Mouse (Mus musculus): ENCODE data around the gene Naaladl2. TPM values are rescaled to one million over a fixed set of nuclear protein-coding genes. Genes with fewer than 3 reads are reported as not detected.

Naaladl2 gene
- polyA plus RNA-seq, 1 experiment from 2014 or later: 3.9 TPM

DNA sequence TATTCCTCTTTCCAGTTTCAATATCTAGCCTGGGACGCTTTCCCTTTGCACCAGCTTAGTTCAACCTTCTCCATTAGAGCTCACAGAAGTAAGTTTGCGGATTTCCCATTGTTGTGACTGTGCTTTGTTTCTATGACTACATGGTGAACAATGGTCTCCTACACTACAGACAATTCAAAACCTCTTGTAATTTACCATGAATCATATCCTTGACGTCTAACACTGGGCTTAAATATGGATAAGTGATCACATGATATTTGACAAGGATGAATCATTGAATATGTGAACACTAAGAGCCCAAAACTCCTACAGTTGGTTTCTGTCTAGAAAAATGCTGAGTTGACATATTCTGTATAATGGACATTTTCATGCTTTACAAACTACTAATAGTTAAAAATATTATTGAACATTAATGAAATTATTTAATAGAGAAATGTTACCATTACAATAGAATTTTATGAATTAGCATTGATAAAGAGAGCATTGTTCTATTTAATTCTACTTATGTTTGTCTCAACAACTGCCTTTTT, 539.2 kb downstream of the Naaladl2 start:
- Histone ChIP-seq H3K36me3 (ENCODE audit: insufficient read depth, low read length) (no peaks in the 10 kb centered on the region), H3K4me2 (ENCODE audit: low read length) (no peak overlapping the region), H3K27ac (no peak overlapping the region), H3K9ac (ENCODE audit: low read depth, low read length) (no peak overlapping the region), H3K27me3 (ENCODE audit: insufficient read depth, low read length) (no peaks in the 10 kb centered on the region), H3K4me1 (replicated peaks; ENCODE audit: insufficient read depth, low read length) (no peaks in the 10 kb centered on the region), H3K4me3 (replicated peaks; ENCODE audit: low read depth, low read length) (no peak overlapping the region), H3K9me3 (replicated peaks; ENCODE audit: low read length) (no peaks in the 10 kb centered on the region)
- ATAC-seq (replicated peaks; ENCODE audit: low FRiP score, low read depth) (no peak), DNase-seq (ENCODE audit: low spot score) (no peak)
- no peak for TF ChIP-seq CTCF (IDR thresholded peaks at IDR 0.05; ENCODE audit: low read depth)
- WGBS: 91% methylated on average over 3 of the region's 3 CpGs

DNA sequence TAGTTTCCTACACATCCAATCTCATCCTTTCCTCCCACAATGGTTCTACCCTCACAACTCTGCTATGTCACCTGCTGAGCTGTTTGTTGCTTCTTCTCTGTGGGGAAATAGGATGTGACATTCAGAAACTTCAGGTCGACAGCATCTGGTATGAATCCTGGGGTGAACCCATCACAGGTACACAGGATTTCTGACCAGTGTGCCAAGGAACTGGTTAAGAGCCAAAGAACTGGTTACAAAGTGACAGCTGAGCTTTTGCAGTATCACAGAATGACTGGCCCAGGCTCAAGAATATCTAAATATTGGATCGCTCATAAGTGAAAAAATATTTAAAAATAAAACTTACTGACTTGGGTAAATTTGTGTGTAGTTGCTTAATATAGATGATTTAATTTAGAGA, 548.6 kb downstream of the Naaladl2 start:
- DNase-seq (ENCODE audit: low spot score) (no peak), ATAC-seq (replicated peaks; ENCODE audit: low FRiP score, low read depth) (no peak)
- H3K9ac ChIP-seq (ENCODE audit: low read depth, low read length): no peak overlapping the region
- H3K4me3 ChIP-seq (replicated peaks; ENCODE audit: low read depth, low read length): no peak overlapping the region
- H3K9me3 ChIP-seq (replicated peaks; ENCODE audit: low read length): no peaks in the 10 kb centered on the region
- H3K27me3 ChIP-seq (ENCODE audit: insufficient read depth, low read length): no peaks in the 10 kb centered on the region
- WGBS: 79% methylated on average over 2 of the region's 2 CpGs
- no peak for TF ChIP-seq CTCF (IDR thresholded peaks at IDR 0.05; ENCODE audit: low read depth)
- no peaks in the 10 kb centered on the region for H3K36me3 ChIP-seq (ENCODE audit: insufficient read depth, low read length)
- no peaks in the 10 kb centered on the region for H3K4me1 ChIP-seq (replicated peaks; ENCODE audit: insufficient read depth, low read length)
- H3K27ac ChIP-seq: no peak overlapping the region
- no peak overlapping the region for H3K4me2 ChIP-seq (ENCODE audit: low read length)

DNA sequence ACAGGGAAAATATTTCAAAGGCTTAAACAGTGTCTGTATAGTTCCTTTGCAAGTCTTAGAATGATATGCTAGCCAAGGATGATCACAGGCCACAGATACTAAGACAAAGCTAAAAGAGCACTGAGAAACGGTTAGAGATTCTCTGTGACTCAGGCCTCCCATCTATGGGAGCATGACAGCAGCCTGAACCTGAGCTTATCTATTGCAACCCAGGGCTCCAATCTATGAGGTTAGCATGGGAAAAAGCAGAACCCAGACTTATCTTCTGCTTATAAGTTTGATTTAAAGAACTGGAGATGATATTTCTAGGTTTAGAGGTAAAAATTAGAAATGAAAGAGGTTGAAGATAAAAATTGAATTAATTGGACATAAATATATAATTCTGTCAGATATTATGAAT, 587.4 kb downstream of the Naaladl2 start:
- Histone ChIP-seq H3K4me2 (ENCODE audit: low read length) (no peak overlapping the region), H3K36me3 (ENCODE audit: insufficient read depth, low read length) (no peaks in the 10 kb centered on the region), H3K9me3 (replicated peaks; ENCODE audit: low read length) (no peaks in the 10 kb centered on the region), H3K9ac (ENCODE audit: low read depth, low read length) (no peak overlapping the region), H3K4me1 (replicated peaks; ENCODE audit: insufficient read depth, low read length) (no peaks in the 10 kb centered on the region), H3K27ac (no peak overlapping the region), H3K27me3 (ENCODE audit: insufficient read depth, low read length) (no peaks in the 10 kb centered on the region), H3K4me3 (replicated peaks; ENCODE audit: low read depth, low read length) (no peak overlapping the region)
- no peak for DNase-seq (ENCODE audit: low spot score)
- ATAC-seq (replicated peaks; ENCODE audit: low FRiP score, low read depth): no peak
- WGBS: 89% methylated on average over 1 of the region's 1 CpGs
- TF ChIP-seq CTCF (IDR thresholded peaks at IDR 0.05; ENCODE audit: low read depth): no peak

DNA sequence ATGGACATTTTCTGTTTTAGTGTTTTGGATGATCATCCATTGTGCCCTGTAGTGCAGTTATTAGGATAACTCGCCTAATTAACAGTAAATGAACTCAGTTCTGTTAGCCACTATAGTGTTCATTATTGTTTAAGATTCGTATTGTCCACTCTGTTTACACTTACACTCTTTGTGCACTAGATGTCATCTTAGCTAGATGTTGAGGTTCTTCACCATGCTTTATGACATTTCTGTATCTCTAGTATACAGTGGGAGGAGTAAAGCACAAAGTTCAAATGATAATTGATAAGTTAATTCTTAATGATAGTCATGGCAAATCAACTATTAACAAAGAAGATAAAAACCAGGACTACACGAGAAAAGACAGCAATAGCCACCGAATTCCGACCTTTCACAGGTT, 590.4 kb downstream of the Naaladl2 start:
- WGBS: 82% methylated on average over 5 of the region's 5 CpGs
- Histone ChIP-seq H3K4me3 (replicated peaks; ENCODE audit: low read depth, low read length) (no peak overlapping the region), H3K27ac (no peak overlapping the region), H3K4me2 (ENCODE audit: low read length) (no peak overlapping the region), H3K36me3 (ENCODE audit: insufficient read depth, low read length) (no peaks in the 10 kb centered on the region), H3K9ac (ENCODE audit: low read depth, low read length) (no peak overlapping the region), H3K27me3 (ENCODE audit: insufficient read depth, low read length) (no peaks in the 10 kb centered on the region), H3K9me3 (replicated peaks; ENCODE audit: low read length) (no peaks in the 10 kb centered on the region), H3K4me1 (replicated peaks; ENCODE audit: insufficient read depth, low read length) (no peaks in the 10 kb centered on the region)
- ATAC-seq (replicated peaks; ENCODE audit: low FRiP score, low read depth): no peak
- no peak for TF ChIP-seq CTCF (IDR thresholded peaks at IDR 0.05; ENCODE audit: low read depth)
- DNase-seq (ENCODE audit: low spot score): no peak

DNA sequence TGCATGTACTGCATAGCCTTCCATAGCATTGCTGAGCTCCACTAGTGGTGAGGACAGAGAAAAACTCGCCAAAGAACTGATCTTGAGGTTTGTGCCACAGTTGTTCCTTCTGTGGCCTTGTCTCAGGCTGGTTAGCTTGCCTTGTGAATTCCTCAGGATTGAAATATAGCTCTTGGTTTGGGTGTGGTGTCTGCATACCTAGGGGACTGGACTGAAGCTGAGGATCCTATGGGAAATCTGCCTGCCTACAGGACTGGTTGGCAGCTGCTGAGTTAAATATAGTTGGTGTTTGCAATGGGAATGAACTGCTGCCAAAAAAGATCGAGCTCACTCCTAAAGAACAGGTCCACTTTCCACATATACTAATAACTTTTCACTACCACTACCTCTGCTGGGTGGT, 591.4 kb downstream of the Naaladl2 start:
- H3K4me2 ChIP-seq (ENCODE audit: low read length): no peak overlapping the region
- no peak overlapping the region for H3K4me3 ChIP-seq (replicated peaks; ENCODE audit: low read depth, low read length)
- 68% methylated on average over 2 of the region's 2 CpGs for WGBS
- no peak for TF ChIP-seq CTCF (IDR thresholded peaks at IDR 0.05; ENCODE audit: low read depth)
- H3K27me3 ChIP-seq (ENCODE audit: insufficient read depth, low read length): no peaks in the 10 kb centered on the region
- no peak overlapping the region for H3K9ac ChIP-seq (ENCODE audit: low read depth, low read length)
- H3K4me1 ChIP-seq (replicated peaks; ENCODE audit: insufficient read depth, low read length): no peaks in the 10 kb centered on the region
- ATAC-seq (replicated peaks; ENCODE audit: low FRiP score, low read depth): no peak
- DNase-seq (ENCODE audit: low spot score): no peak
- H3K36me3 ChIP-seq (ENCODE audit: insufficient read depth, low read length): no peaks in the 10 kb centered on the region
- H3K9me3 ChIP-seq (replicated peaks; ENCODE audit: low read length): no peaks in the 10 kb centered on the region
- no peak overlapping the region for H3K27ac ChIP-seq

DNA sequence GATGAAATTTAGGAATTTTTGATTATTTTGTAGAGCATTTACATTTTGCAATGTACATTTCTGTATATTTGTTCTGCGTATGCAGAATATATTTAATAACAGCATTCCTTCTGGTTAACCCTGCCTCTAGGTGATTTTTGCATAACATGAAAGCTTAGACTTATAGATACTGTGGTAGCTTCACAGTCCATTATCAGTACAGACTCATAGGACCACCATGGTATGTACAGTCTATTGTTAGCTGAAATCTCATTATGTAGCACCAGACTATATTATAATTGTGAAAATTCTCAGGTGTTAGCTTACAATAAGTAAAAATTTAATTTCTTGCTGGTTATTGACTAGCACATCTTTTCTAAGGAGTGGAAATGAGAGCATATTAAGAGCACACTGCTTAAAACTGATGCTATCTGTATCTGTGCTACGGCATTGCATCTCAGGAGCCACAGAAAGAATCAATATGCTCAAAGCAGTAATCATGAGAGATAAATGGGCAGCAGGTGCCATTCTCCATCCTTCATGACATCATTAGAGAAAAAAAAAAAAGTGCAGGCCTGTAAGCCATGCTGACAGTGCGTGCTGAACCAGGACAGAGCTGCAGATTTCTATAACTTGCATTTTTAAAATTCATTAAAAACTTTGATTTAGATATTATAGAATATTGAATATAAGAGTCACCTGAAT, 610.1 kb downstream of the Naaladl2 start:
- Histone ChIP-seq H3K9me3 (replicated peaks; ENCODE audit: low read length) (no peaks in the 10 kb centered on the region), H3K27me3 (ENCODE audit: insufficient read depth, low read length) (no peaks in the 10 kb centered on the region), H3K27ac (no peak overlapping the region), H3K9ac (ENCODE audit: low read depth, low read length) (no peak overlapping the region), H3K4me2 (ENCODE audit: low read length) (no peak overlapping the region), H3K4me1 (replicated peaks; ENCODE audit: insufficient read depth, low read length) (no peaks in the 10 kb centered on the region), H3K4me3 (replicated peaks; ENCODE audit: low read depth, low read length) (no peak overlapping the region), H3K36me3 (ENCODE audit: insufficient read depth, low read length) (no peaks in the 10 kb centered on the region)
- no peak for TF ChIP-seq CTCF (IDR thresholded peaks at IDR 0.05; ENCODE audit: low read depth)
- DNase-seq (ENCODE audit: low spot score) (no peak), ATAC-seq (replicated peaks; ENCODE audit: low FRiP score, low read depth) (no peak)
- WGBS: 95% methylated on average over 3 of the region's 3 CpGs

DNA sequence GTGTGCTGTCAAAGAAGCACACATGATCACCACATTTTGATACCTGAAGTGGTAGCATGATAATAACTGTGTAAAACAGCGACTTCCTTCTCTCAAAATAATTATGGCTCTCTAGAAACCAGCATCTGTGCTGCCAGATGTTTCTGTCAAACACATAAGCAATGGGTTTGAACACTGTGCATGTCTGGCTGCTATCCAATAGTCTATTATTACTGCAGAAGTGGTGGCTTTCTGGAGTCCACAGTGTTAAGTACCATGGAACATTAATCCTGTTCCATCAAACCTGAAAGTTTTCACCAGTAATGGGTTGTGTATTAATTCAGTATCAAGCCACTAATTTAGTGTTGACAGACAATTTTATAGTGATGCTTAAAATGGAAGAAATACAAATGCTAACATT, 629.1 kb downstream of the Naaladl2 start:
- TF ChIP-seq CTCF (IDR thresholded peaks at IDR 0.05; ENCODE audit: low read depth): no peak
- no peak overlapping the region for H3K27ac ChIP-seq
- no peaks in the 10 kb centered on the region for H3K36me3 ChIP-seq (ENCODE audit: insufficient read depth, low read length)
- H3K9me3 ChIP-seq (replicated peaks; ENCODE audit: low read length): no peaks in the 10 kb centered on the region
- DNase-seq (ENCODE audit: low spot score) (peak; percentile 57), ATAC-seq (replicated peaks; ENCODE audit: low FRiP score, low read depth) (no peak)
- H3K4me1 ChIP-seq (replicated peaks; ENCODE audit: insufficient read depth, low read length): no peaks in the 10 kb centered on the region
- WGBS: 62% methylated on average over 1 of the region's 1 CpGs
- H3K4me3 ChIP-seq (replicated peaks; ENCODE audit: low read depth, low read length): no peak overlapping the region
- no peak overlapping the region for H3K9ac ChIP-seq (ENCODE audit: low read depth, low read length)
- H3K4me2 ChIP-seq (ENCODE audit: low read length): no peak overlapping the region
- H3K27me3 ChIP-seq (ENCODE audit: insufficient read depth, low read length): no peaks in the 10 kb centered on the region

Measured in kidney, postnatal 0 days (tissue).